Mouse (Mus musculus) midbrain, embryonic 10.5 days (tissue): ENCODE data around the gene Zfp446. TPM values are rescaled to one million over a fixed set of nuclear protein-coding genes. Genes with fewer than 3 reads are reported as not detected.

ENCODE experiments used
- DNase-seq: peaks from one replicate; pipeline ENCODE4 v3.0.0-alpha.2; 2017; ENCODE audit warnings: low spot score
- H3K27ac ChIP-seq: fragments of 300-500 bp; sonication (generic); replicated peaks from 2 replicates; pipeline ENCODE4 v1.5.1; 2016; ENCODE audit warnings: mild to moderate bottlenecking
- H3K27me3 ChIP-seq: fragments of 300-500 bp; sonication (generic); 2 replicates; pipeline ENCODE4 v1.6.1; 2016; ENCODE audit warnings: low read depth, mild to moderate bottlenecking; ENCODE audit not compliant: poor library complexity, severe bottlenecking
- H3K36me3 ChIP-seq: fragments of 300-500 bp; sonication (generic); 2 replicates; pipeline ENCODE4 v1.6.1; 2016; ENCODE audit warnings: mild to moderate bottlenecking, moderate library complexity
- H3K4me1 ChIP-seq: fragments of 300-500 bp; sonication (generic); 2 replicates; pipeline ENCODE4 v1.6.1; 2016
- H3K4me3 ChIP-seq: fragments of 300-500 bp; sonication (generic); 2 replicates; pipeline ENCODE4 v1.5.1; 2016; ENCODE audit warnings: mild to moderate bottlenecking, moderate library complexity
- H3K9me3 ChIP-seq: fragments of 300-500 bp; sonication (generic); replicated peaks from 2 replicates; pipeline ENCODE4 v1.6.1; 2016; ENCODE audit warnings: mild to moderate bottlenecking
- WGBS: fragments of 180-500 bp; shearing (Covaris S2); methylation state at CpG from one replicate; pipeline ENCODE4 v1.1.7; 2016; 5-methylcytosine and 5-hydroxymethylcytosine counted together
- polyA plus RNA-seq: library from polyadenylated mRNA; unstranded; fragments of >200 nt; fragmentation: Nextera tagmentation; extraction: Ambion mirVana; gene quantifications from 2 replicates; pipeline ENCODE4 v1.2.1, GENCODE M21; 2016

Gene Zfp446
- polyA plus RNA-seq, 1 experiment from 2014 or later, result 18.0 TPM

- no peaks in the 10 kb centered on the region for H3K27me3 ChIP-seq
- H3K27ac ChIP-seq, result peak within 1 kb of the TSS; percentile 89
- DNase-seq, result peak; percentile 99
- peaks cover 58% of the 10 kb centered on the region for H3K4me1 ChIP-seq
- H3K36me3 ChIP-seq, result peaks cover 62% of the 10 kb centered on the region
- H3K9me3 ChIP-seq, result no peaks in the 10 kb centered on the region
- WGBS, result 2% methylated on average over 45 of the region's 45 CpGs
- peak within 1 kb of the TSS; percentile 77 for H3K4me3 ChIP-seq
Observed at GRCm38 (mm10) chr7:13034148-13034977, 56.7 kb downstream of the Zfp446 start, which contains the start of gene Chmp2a. Gene Chmp2a, minus strand, starts transcription at chr7:13034807.

Other genes with a start within 250 kb of the Zfp446 start
- gene Vmn2r56, start 242.8 kb upstream of the Zfp446 start, polyA plus RNA-seq, result not detected in 2 replicates
- 10.4 and 13.7 TPM in 2 replicates for gene Zscan18, start 174.2 kb upstream of the Zfp446 start, polyA plus RNA-seq
- 17.3 and 20.4 TPM in 2 replicates for gene Zfp329, start 159.0 kb upstream of the Zfp446 start, polyA plus RNA-seq
- gene Zfp110, start 143.1 kb upstream of the Zfp446 start, polyA plus RNA-seq, result 28.3 and 34.0 TPM in 2 replicates
- gene Zfp128, start 96.7 kb upstream of the Zfp446 start, polyA plus RNA-seq, result 5.5 and 5.7 TPM in 2 replicates
- gene Zscan22, start 80.0 kb upstream of the Zfp446 start, polyA plus RNA-seq, result 16.3 and 17.7 TPM in 2 replicates
- gene Rps5, start 55.6 kb upstream of the Zfp446 start, polyA plus RNA-seq, result 886 and 1,011 TPM in 2 replicates
- gene Rnf225, start 50.4 kb upstream of the Zfp446 start, polyA plus RNA-seq, result 0.47 and 0.83 TPM in 2 replicates
- 11.4 and 13.2 TPM in 2 replicates for gene Zfp324, start 12.0 kb upstream of the Zfp446 start, polyA plus RNA-seq
- 0.05 and 0.07 TPM in 2 replicates for gene Slc27a5, start 20.3 kb downstream of the Zfp446 start, polyA plus RNA-seq
- gene Trim28, start 21.3 kb downstream of the Zfp446 start, polyA plus RNA-seq, result 349 and 398 TPM in 2 replicates
- 32.7 and 36.4 TPM in 2 replicates for gene Zbtb45, start 32.2 kb downstream of the Zfp446 start, polyA plus RNA-seq
- 113 and 133 TPM in 2 replicates for gene Chmp2a, start 57.0 kb downstream of the Zfp446 start, polyA plus RNA-seq
- gene Ube2m, start 60.4 kb downstream of the Zfp446 start, polyA plus RNA-seq, result 84.5 and 103 TPM in 2 replicates
- 3.3 and 4.5 TPM in 2 replicates for gene Mzf1, start 76.9 kb downstream of the Zfp446 start, polyA plus RNA-seq
- not detected in 2 replicates for gene Vmn1r85, start 117.3 kb downstream of the Zfp446 start, polyA plus RNA-seq
- gene Vmn1r86, start 142.1 kb downstream of the Zfp446 start, polyA plus RNA-seq, result not detected in 2 replicates
- not detected in 2 replicates for gene Vmn1r87, start 162.3 kb downstream of the Zfp446 start, polyA plus RNA-seq
- 0.02 TPM in 1 of 2 replicates, not detected in the other for gene Vmn1r88, start 181.7 kb downstream of the Zfp446 start, polyA plus RNA-seq
- gene Vmn1r89, start 235.2 kb downstream of the Zfp446 start, polyA plus RNA-seq, result not detected in 2 replicates